Mouse (Mus musculus) brain, adult 2 months (tissue): Measurements from ENCODE around the gene Efcab3.
"Not testable (repeated sequence)": the region's sequence is repeated elsewhere in the genome, so short reads cannot be mapped to it uniquely, and the experiment has no call there.

Experiments used
- DNase-seq: peaks from one replicate; pipeline ENCODE4 v3.0.0; 2011; ENCODE audit warnings: low read depth, low spot score

Gene Efcab3

GRCm38 (mm10) chr11:105063292-105063691 is at the start of gene Efcab3:
Gene Efcab3, plus strand, starts transcription at chr11:105063592.
- DNase-seq = no peak

- peak; percentile 42 for DNase-seq
These were observed 42.3 kb upstream of the Efcab3 start for GRCm38 (mm10) chr11:105021071-105021470.

GRCm38 (mm10) chr11:105028744-105029348 is 34.5 kb upstream of the Efcab3 start:
- DNase-seq = no peak

GRCm38 (mm10) chr11:105029525-105029924 is 33.9 kb upstream of the Efcab3 start:
- no peak for DNase-seq

- no peak for DNase-seq
These were observed 33.2 kb upstream of the Efcab3 start for GRCm38 (mm10) chr11:105030229-105030628.

GRCm38 (mm10) chr11:105031103-105031502 is 32.3 kb upstream of the Efcab3 start:
- DNase-seq = peak; percentile 14

GRCm38 (mm10) chr11:105035081-105035480 is 28.3 kb upstream of the Efcab3 start:
- no peak for DNase-seq

- not testable (repeated sequence) for DNase-seq
These were observed 49.1 kb downstream of the Efcab3 start for GRCm38 (mm10) chr11:105112448-105112847.

GRCm38 (mm10) chr11:105117814-105118213 is 54.4 kb downstream of the Efcab3 start:
- DNase-seq = no peak

GRCm38 (mm10) chr11:105120551-105121061 is 57.2 kb downstream of the Efcab3 start:
- peak; percentile 24 for DNase-seq

- not testable (repeated sequence) for DNase-seq
These were observed 58.4 kb downstream of the Efcab3 start for GRCm38 (mm10) chr11:105121792-105122191.

- peak; percentile 27 for DNase-seq
These were observed 60.6 kb downstream of the Efcab3 start for GRCm38 (mm10) chr11:105123986-105124385.

GRCm38 (mm10) chr11:105125735-105126519 is 62.5 kb downstream of the Efcab3 start, which contains the start of gene Mettl2:
Gene Mettl2, plus strand, starts transcription at chr11:105126425.
- DNase-seq = peak; percentile 95

- DNase-seq = no peak
These were observed 63.2 kb downstream of the Efcab3 start for GRCm38 (mm10) chr11:105126520-105127029.

- DNase-seq = no peak
These were observed 72.3 kb downstream of the Efcab3 start for GRCm38 (mm10) chr11:105135692-105136091.

- DNase-seq = not testable (repeated sequence)
These were observed 73.9 kb downstream of the Efcab3 start for GRCm38 (mm10) chr11:105137255-105137654.

GRCm38 (mm10) chr11:105140512-105140911 is 77.1 kb downstream of the Efcab3 start:
- DNase-seq = not testable (repeated sequence)

- DNase-seq = no peak
These were observed 77.7 kb downstream of the Efcab3 start for GRCm38 (mm10) chr11:105141115-105141514.

- no peak for DNase-seq
These were observed 80.2 kb downstream of the Efcab3 start for GRCm38 (mm10) chr11:105143564-105143963.

- DNase-seq = no peak
These were observed 80.7 kb downstream of the Efcab3 start for GRCm38 (mm10) chr11:105144084-105144483.

GRCm38 (mm10) chr11:105144508-105145210 is 81.3 kb downstream of the Efcab3 start:
- no peak for DNase-seq

- DNase-seq = no peak
These were observed 81.8 kb downstream of the Efcab3 start for GRCm38 (mm10) chr11:105145211-105145610.
